Mouse (Mus musculus): ENCODE data around the gene Grip1. TPM values are rescaled to one million over a fixed set of nuclear protein-coding genes. Genes with fewer than 3 reads are reported as not detected.

Gene Grip1
- polyA plus RNA-seq, 1 experiment from 2014 or later: 19.0 TPM

GRCm38 (mm10) chr10:119584666-119585065, 131.0 kb downstream of the Grip1 start:
- no peaks in the 10 kb centered on the region for H3K9me3 ChIP-seq
- 90% methylated on average over 6 of the region's 6 CpGs for WGBS
- no peak overlapping the region for H3K27ac ChIP-seq
- H3K4me1 ChIP-seq: no peaks in the 10 kb centered on the region
- H3K9ac ChIP-seq: no peak overlapping the region
- H3K36me3 ChIP-seq (replicated peaks): no peaks in the 10 kb centered on the region
- no peaks in the 10 kb centered on the region for H3K27me3 ChIP-seq (replicated peaks)
- H3K4me2 ChIP-seq: no peak overlapping the region
- no peak for ATAC-seq (replicated peaks)
- no peak overlapping the region for H3K4me3 ChIP-seq

DNA sequence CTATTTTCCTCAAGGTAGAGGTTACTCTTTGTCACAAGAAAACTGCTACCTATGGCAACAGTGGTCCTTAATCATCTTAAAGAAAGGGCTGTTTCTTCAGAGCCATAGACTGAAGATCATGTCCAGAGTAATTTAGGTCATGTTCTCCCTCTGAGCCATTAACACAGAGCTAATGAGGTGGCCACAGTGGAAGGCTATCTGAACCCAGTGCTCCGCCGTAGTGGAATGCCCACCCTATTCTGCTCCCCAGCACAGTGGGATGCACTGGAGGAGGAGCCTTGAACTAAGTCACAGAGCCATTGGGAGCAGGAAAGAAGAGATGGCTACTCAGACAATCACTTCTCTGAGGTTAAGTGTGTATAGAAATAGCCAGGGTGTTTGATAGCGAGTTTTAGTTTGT, 133.3 kb downstream of the Grip1 start:
- no peaks in the 10 kb centered on the region for H3K9me3 ChIP-seq
- no peak overlapping the region for H3K4me3 ChIP-seq
- no peaks in the 10 kb centered on the region for H3K27me3 ChIP-seq (replicated peaks)
- 80% methylated on average over 3 of the region's 3 CpGs for WGBS
- no peak overlapping the region for H3K9ac ChIP-seq
- no peak for ATAC-seq (replicated peaks)
- H3K4me2 ChIP-seq: no peak overlapping the region
- no peaks in the 10 kb centered on the region for H3K36me3 ChIP-seq (replicated peaks)
- no peaks in the 10 kb centered on the region for H3K4me1 ChIP-seq
- no peak overlapping the region for H3K27ac ChIP-seq

DNA sequence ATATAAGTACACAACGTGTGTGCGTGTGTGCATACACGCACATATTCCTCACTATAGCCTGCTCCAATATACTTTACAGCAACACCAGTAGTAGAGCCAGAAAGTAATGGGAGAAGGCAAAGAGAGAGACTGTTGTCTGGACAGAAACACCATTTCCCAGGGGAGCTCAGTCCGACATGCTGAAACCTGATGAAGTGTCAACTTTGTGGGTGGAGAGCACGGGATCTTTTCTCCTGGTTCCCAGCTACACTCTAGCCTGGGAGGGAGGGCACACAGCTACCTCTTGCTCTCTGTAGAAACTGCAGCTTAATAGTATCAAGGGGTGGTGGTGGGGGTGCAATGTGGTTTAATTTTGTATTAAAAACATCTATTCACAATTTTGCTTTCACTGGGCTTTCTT, 143.2 kb downstream of the Grip1 start:
- WGBS: 84% methylated on average over 5 of the region's 5 CpGs

GRCm38 (mm10) chr10:119607501-119607900, 153.9 kb downstream of the Grip1 start:
- WGBS: 91% methylated on average over 6 of the region's 6 CpGs
- Histone ChIP-seq H3K27me3 (replicated peaks) (no peaks in the 10 kb centered on the region), H3K27ac (no peak overlapping the region), H3K4me1 (no peaks in the 10 kb centered on the region), H3K9me3 (no peaks in the 10 kb centered on the region), H3K4me2 (no peak overlapping the region), H3K9ac (no peak overlapping the region), H3K36me3 (replicated peaks) (no peaks in the 10 kb centered on the region), H3K4me3 (no peak overlapping the region)
- no peak for ATAC-seq (replicated peaks)

More for the DNA sequence above, 143.2 kb downstream of the Grip1 start:
- no peaks in the 10 kb centered on the region for H3K27me3 ChIP-seq (replicated peaks)
- H3K4me3 ChIP-seq: no peak overlapping the region
- H3K4me1 ChIP-seq: no peaks in the 10 kb centered on the region
- H3K27ac ChIP-seq: no peak overlapping the region
- no peaks in the 10 kb centered on the region for H3K36me3 ChIP-seq (replicated peaks)
- no peak for ATAC-seq (replicated peaks)
- H3K9me3 ChIP-seq: no peaks in the 10 kb centered on the region
- no peak overlapping the region for H3K4me2 ChIP-seq
- no peak overlapping the region for H3K9ac ChIP-seq

DNA sequence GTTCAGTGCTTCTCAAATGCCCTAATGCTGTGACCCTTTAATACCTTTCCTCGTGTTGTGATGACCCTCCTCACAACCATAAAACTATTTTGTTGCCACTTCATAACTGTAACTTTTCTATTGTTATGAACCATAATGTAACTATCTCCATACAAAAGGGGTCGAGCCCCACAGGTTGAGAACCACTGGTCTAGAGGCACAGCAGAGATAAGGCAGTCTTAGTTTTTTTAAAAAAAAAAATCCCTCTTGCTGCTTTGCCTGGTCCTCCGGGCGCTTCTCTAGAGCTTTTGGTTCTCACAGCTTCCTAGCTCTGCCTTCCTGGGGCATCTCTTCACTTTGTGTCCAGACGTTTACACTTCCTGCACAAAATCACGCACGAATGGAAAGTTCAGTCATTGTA, 155.4 kb downstream of the Grip1 start:
- Histone ChIP-seq H3K4me1 (no peaks in the 10 kb centered on the region), H3K27ac (no peak overlapping the region), H3K36me3 (replicated peaks) (no peaks in the 10 kb centered on the region), H3K9me3 (no peaks in the 10 kb centered on the region), H3K27me3 (replicated peaks) (no peaks in the 10 kb centered on the region), H3K9ac (no peak overlapping the region), H3K4me2 (no peak overlapping the region), H3K4me3 (no peak overlapping the region)
- 90% methylated on average over 7 of the region's 7 CpGs for WGBS
- ATAC-seq (replicated peaks): no peak

- H3K9me3 ChIP-seq: no peaks in the 10 kb centered on the region
- no peak for ATAC-seq (replicated peaks)
- H3K36me3 ChIP-seq (replicated peaks): no peaks in the 10 kb centered on the region
- no peaks in the 10 kb centered on the region for H3K27me3 ChIP-seq (replicated peaks)
- WGBS: 75% methylated on average over 9 of the region's 9 CpGs
- H3K4me3 ChIP-seq: no peak overlapping the region
- no peak overlapping the region for H3K27ac ChIP-seq
- H3K9ac ChIP-seq: no peak overlapping the region
- peaks cover 7% of the 10 kb centered on the region for H3K4me1 ChIP-seq
- H3K4me2 ChIP-seq: no peak overlapping the region
Observed at GRCm38 (mm10) chr10:119610279-119610895, 156.8 kb downstream of the Grip1 start.

DNA sequence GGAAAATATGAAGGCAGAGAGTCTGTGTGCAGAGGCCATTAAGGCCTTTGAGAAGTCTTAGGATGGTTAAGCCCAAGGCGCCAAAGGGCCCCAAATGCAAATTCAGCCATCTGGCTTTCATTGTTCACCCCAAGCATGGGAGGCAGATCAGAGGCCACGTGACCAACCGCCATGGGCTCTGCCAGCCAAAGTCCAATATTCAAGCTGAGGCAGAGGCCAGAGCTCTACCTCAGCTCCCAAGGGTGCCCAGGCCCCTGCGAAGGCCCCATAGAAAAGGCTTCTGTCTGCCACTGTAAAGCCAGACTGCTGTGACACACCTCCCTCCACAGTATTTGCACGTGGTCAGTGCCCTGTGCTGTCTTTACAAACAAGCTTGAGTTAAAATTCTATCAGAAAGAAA, 158.4 kb downstream of the Grip1 start:
- no peaks in the 10 kb centered on the region for H3K27me3 ChIP-seq (replicated peaks)
- no peaks in the 10 kb centered on the region for H3K36me3 ChIP-seq (replicated peaks)
- H3K4me1 ChIP-seq: peaks cover 15% of the 10 kb centered on the region
- no peak overlapping the region for H3K4me3 ChIP-seq
- H3K9me3 ChIP-seq: no peaks in the 10 kb centered on the region
- no peak overlapping the region for H3K4me2 ChIP-seq
- ATAC-seq (replicated peaks): no peak
- no peak overlapping the region for H3K27ac ChIP-seq
- H3K9ac ChIP-seq: no peak overlapping the region
- 90% methylated on average over 5 of the region's 5 CpGs for WGBS

DNA sequence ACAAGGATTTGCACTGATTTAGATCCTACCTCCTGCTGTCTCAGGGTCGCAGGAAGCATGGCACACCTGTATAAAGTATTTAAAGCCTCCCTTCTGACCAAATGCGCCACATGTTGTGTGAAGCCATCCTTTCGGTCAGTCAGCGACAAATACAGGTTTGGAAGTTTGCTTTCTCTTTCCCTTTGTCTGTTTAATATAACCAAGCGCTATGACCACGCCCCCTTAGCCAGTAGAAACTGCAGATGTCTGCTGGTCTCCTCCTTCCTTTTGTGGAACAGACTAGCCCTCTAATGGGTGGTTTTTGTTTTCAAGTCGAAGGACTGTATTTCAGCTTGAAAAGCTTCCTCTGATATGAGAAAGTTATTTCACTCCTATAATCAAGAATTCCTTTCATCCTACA, 161.1 kb downstream of the Grip1 start:
- no peak overlapping the region for H3K4me2 ChIP-seq
- no peaks in the 10 kb centered on the region for H3K27me3 ChIP-seq (replicated peaks)
- H3K9me3 ChIP-seq: no peaks in the 10 kb centered on the region
- H3K9ac ChIP-seq: no peak overlapping the region
- WGBS: 38% methylated on average over 7 of the region's 7 CpGs
- H3K4me1 ChIP-seq: peaks cover 15% of the 10 kb centered on the region
- no peak for ATAC-seq (replicated peaks)
- H3K36me3 ChIP-seq (replicated peaks): no peaks in the 10 kb centered on the region
- H3K27ac ChIP-seq: no peak overlapping the region
- H3K4me3 ChIP-seq: no peak overlapping the region

GRCm38 (mm10) chr10:119615240-119615885, 161.7 kb downstream of the Grip1 start:
- no peak overlapping the region for H3K9ac ChIP-seq
- peaks cover 15% of the 10 kb centered on the region for H3K4me1 ChIP-seq
- H3K27me3 ChIP-seq (replicated peaks): no peaks in the 10 kb centered on the region
- no peak overlapping the region for H3K4me2 ChIP-seq
- no peaks in the 10 kb centered on the region for H3K36me3 ChIP-seq (replicated peaks)
- no peaks in the 10 kb centered on the region for H3K9me3 ChIP-seq
- no peak overlapping the region for H3K27ac ChIP-seq
- 68% methylated on average over 14 of the region's 14 CpGs for WGBS
- no peak overlapping the region for H3K4me3 ChIP-seq
- peak; percentile 87 for ATAC-seq (replicated peaks)

DNA sequence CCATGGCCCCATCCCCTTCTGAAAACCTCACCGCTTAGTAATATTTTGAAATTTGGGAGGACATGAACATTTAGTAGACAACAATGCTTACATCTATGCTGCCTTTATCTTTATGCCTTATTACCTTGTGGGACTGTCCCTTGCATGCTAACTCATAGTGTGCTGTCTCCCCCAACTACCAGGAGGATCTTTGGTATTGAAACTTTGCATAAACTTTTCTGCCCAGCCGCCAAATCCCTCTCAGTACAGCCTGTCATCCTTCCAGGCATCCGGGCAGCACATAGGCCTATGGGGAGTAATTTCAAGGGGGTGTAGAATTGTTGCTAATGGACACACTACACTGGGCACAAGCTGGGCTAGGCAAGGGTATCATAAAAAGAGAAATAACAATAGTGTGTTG, 162.4 kb downstream of the Grip1 start:
- WGBS: 64% methylated on average over 3 of the region's 3 CpGs
- Histone ChIP-seq H3K4me1 (peaks cover 15% of the 10 kb centered on the region), H3K9me3 (no peaks in the 10 kb centered on the region), H3K4me3 (no peak overlapping the region), H3K27ac (no peak overlapping the region), H3K9ac (no peak overlapping the region), H3K36me3 (replicated peaks) (no peaks in the 10 kb centered on the region), H3K4me2 (no peak overlapping the region), H3K27me3 (replicated peaks) (no peaks in the 10 kb centered on the region)
- no peak for ATAC-seq (replicated peaks)

- Histone ChIP-seq H3K9me3 (no peaks in the 10 kb centered on the region), H3K27ac (no peak overlapping the region), H3K4me3 (no peak overlapping the region), H3K36me3 (replicated peaks) (no peaks in the 10 kb centered on the region), H3K4me1 (0 out of 2 replicates have a peak, but pooled peaks cover 2% of the 10 kb centered on the region), H3K9ac (no peak overlapping the region), H3K4me2 (no peak overlapping the region), H3K27me3 (replicated peaks) (no peaks in the 10 kb centered on the region)
- 71% methylated on average over 4 of the region's 4 CpGs for WGBS
- no peak for ATAC-seq (replicated peaks)
Observed at GRCm38 (mm10) chr10:119628656-119629055, 175.0 kb downstream of the Grip1 start.

GRCm38 (mm10) chr10:119630401-119630800, 176.8 kb downstream of the Grip1 start:
- no peaks in the 10 kb centered on the region for H3K9me3 ChIP-seq
- H3K27ac ChIP-seq: no peak overlapping the region
- H3K9ac ChIP-seq: no peak overlapping the region
- whole genome bisulfite sequencing: 88% methylated on average over 5 of the region's 5 CpGs
- no peak overlapping the region for H3K4me3 ChIP-seq
- ATAC-seq (replicated peaks): no peak
- no peak overlapping the region for H3K4me2 ChIP-seq
- 0 out of 2 replicates have a peak, but pooled peaks cover 3% of the 10 kb centered on the region for H3K4me1 ChIP-seq
- H3K36me3 ChIP-seq (replicated peaks): no peaks in the 10 kb centered on the region
- no peaks in the 10 kb centered on the region for H3K27me3 ChIP-seq (replicated peaks)

DNA sequence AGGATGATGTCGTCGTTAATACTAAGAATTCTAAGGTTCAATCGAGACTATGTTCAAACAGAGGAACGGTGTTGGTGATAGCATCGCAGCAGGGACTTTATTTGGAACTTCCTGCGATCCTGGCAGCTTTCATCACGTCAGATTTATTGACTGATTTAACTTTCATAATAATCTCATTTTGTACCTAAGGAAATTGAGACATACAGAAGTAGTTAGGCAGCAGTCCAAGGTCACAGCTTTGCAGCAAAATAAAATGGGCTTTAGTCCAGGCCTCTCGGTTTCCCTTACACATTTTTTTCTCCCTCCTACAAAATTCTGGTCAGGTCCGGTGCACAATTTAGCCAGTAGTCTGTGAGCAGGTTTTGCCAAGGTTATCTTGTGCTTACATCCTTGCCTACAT, 178.3 kb downstream of the Grip1 start:
- Histone ChIP-seq H3K4me3 (no peak overlapping the region), H3K36me3 (replicated peaks) (no peaks in the 10 kb centered on the region), H3K9me3 (no peaks in the 10 kb centered on the region), H3K4me2 (no peak overlapping the region), H3K9ac (no peak overlapping the region), H3K4me1 (0 out of 2 replicates have a peak, but pooled peaks cover 3% of the 10 kb centered on the region), H3K27me3 (replicated peaks) (no peaks in the 10 kb centered on the region), H3K27ac (no peak overlapping the region)
- no peak for ATAC-seq (replicated peaks)
- WGBS: 72% methylated on average over 9 of the region's 9 CpGs

Data from midbrain, embryonic 15.5 days (tissue).